Mouse (Mus musculus): ENCODE data around the gene Tmem182. TPM values are rescaled to one million over a fixed set of nuclear protein-coding genes. Genes with fewer than 3 reads are reported as not detected.

The Tmem182 gene
- total and polyA plus RNA-seq, 2 experiments: 0.28 TPM; not detected in 1

GRCm38 (mm10) chr1:40856846-40857636 lies 51.6 kb downstream of the Tmem182 start:
- no peaks in the 10 kb centered on the region for H3K36me3 ChIP-seq (ENCODE audit: control insufficient read depth, insufficient read depth, low read length)
- TF ChIP-seq CTCF (IDR thresholded peaks at IDR 0.05; ENCODE audit: low read depth, low read length) (no peak), POLR2A (IDR thresholded peaks at IDR 0.05; ENCODE audit: extremely low read depth, insufficient read depth, low read length) (no peak)
- H3K27ac ChIP-seq (replicated peaks; ENCODE audit: insufficient read depth, low read depth, low read length): no peak overlapping the region
- no peaks in the 10 kb centered on the region for H3K4me1 ChIP-seq (ENCODE audit: control insufficient read depth, insufficient read depth, low read length)
- H3K27me3 ChIP-seq (ENCODE audit: control insufficient read depth, insufficient read depth, low read length): no peaks in the 10 kb centered on the region
- 58% methylated on average over 4 of the region's 4 CpGs for WGBS
- DNase-seq (ENCODE audit: extremely low read depth, low read depth, low spot score): no peak
- H3K79me2 ChIP-seq (ENCODE audit: control insufficient read depth, insufficient read depth, low read length): no peaks in the 10 kb centered on the region
- no peak overlapping the region for H3K9ac ChIP-seq (ENCODE audit: low read depth, low read length)
- H3K4me3 ChIP-seq (ENCODE audit: insufficient read depth, low read depth, low read length): no peak overlapping the region

DNA sequence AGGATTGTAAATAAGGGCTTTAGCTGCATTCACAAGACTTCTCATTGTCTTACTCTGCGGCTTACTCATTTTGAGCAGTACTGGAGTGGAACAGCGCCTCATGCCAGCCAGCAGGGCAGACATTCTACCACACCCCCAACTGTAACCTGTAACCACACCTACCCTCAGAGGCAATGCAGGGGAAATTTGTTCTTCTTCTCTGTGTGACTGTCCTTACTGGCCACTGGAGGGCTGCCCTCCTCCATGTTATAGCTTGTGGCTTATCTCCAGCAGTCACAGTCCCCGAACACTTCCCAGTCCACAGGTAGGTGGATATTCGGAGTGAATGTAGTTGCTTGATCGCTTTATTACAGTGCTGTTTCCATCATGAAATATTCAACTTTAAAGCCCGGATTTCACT lies 59.6 kb downstream of the Tmem182 start:
- H3K9ac ChIP-seq (ENCODE audit: low read depth, low read length): no peak overlapping the region
- no peaks in the 10 kb centered on the region for H3K4me1 ChIP-seq (ENCODE audit: control insufficient read depth, insufficient read depth, low read length)
- H3K27ac ChIP-seq (replicated peaks; ENCODE audit: insufficient read depth, low read depth, low read length): no peak overlapping the region
- no peak overlapping the region for H3K4me3 ChIP-seq (ENCODE audit: insufficient read depth, low read depth, low read length)
- TF ChIP-seq CTCF (IDR thresholded peaks at IDR 0.05; ENCODE audit: low read depth, low read length): no peak
- H3K27me3 ChIP-seq (ENCODE audit: control insufficient read depth, insufficient read depth, low read length): no peaks in the 10 kb centered on the region
- no peak for DNase-seq (ENCODE audit: extremely low read depth, low read depth, low spot score)
- no peaks in the 10 kb centered on the region for H3K79me2 ChIP-seq (ENCODE audit: control insufficient read depth, insufficient read depth, low read length)
- H3K36me3 ChIP-seq (ENCODE audit: control insufficient read depth, insufficient read depth, low read length): no peaks in the 10 kb centered on the region
- 79% methylated on average over 6 of the region's 6 CpGs for WGBS

DNA sequence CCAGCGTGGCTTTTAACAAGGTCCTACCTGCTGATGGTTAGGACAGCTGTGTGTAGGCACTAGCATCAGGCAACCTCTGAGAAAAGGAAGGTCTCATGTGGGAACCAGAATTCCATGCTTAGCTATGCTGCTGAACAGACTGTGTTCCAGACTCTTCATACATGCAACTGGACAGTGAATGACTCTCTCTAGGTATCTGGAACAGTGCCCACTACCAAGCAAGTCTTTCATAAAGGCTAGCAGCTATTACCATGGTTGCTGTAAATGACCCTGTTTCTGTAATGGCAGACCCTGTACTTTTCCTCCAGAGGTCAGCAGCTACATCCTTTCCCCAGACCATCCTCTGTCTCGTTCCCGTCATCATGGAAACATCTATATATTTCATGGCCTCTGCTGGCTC lies 61.7 kb downstream of the Tmem182 start:
- TF ChIP-seq POLR2A (IDR thresholded peaks at IDR 0.05; ENCODE audit: extremely low read depth, insufficient read depth, low read length): no peak
- no peak for TF ChIP-seq CTCF (IDR thresholded peaks at IDR 0.05; ENCODE audit: low read depth, low read length)
- no peak for DNase-seq (ENCODE audit: extremely low read depth, low read depth, low spot score)
- Histone ChIP-seq H3K4me3 (ENCODE audit: insufficient read depth, low read depth, low read length) (no peak overlapping the region), H3K27me3 (ENCODE audit: control insufficient read depth, insufficient read depth, low read length) (no peaks in the 10 kb centered on the region), H3K27ac (replicated peaks; ENCODE audit: insufficient read depth, low read depth, low read length) (no peak overlapping the region), H3K36me3 (ENCODE audit: control insufficient read depth, insufficient read depth, low read length) (no peaks in the 10 kb centered on the region), H3K9ac (ENCODE audit: low read depth, low read length) (no peak overlapping the region), H3K79me2 (ENCODE audit: control insufficient read depth, insufficient read depth, low read length) (no peaks in the 10 kb centered on the region), H3K4me1 (ENCODE audit: control insufficient read depth, insufficient read depth, low read length) (no peaks in the 10 kb centered on the region)
- WGBS: 88% methylated on average over 3 of the region's 3 CpGs

DNA sequence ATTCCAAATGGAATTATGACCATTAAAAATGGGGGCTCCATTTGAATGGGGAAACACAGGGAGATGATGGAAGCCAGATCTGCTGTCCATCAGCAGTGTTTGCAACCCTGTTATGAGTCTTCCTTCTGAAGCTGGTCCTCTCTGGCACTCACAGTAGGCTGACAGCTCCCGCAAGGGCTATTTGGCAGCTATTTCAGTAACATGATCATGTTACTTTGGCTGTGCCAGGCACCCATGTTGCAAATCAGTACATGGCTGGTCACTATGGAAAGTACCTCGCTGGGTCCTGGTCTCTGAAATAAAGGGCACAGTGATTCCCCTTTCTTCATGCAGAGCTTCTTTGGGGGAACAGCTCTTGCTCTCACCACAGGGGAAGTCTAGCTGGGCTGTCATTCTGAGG lies 62.2 kb downstream of the Tmem182 start:
- DNase-seq (ENCODE audit: extremely low read depth, low read depth, low spot score): no peak
- Histone ChIP-seq H3K4me1 (ENCODE audit: control insufficient read depth, insufficient read depth, low read length) (no peaks in the 10 kb centered on the region), H3K79me2 (ENCODE audit: control insufficient read depth, insufficient read depth, low read length) (no peaks in the 10 kb centered on the region), H3K27ac (replicated peaks; ENCODE audit: insufficient read depth, low read depth, low read length) (no peak overlapping the region), H3K9ac (ENCODE audit: low read depth, low read length) (no peak overlapping the region), H3K36me3 (ENCODE audit: control insufficient read depth, insufficient read depth, low read length) (no peaks in the 10 kb centered on the region), H3K4me3 (ENCODE audit: insufficient read depth, low read depth, low read length) (no peak overlapping the region), H3K27me3 (ENCODE audit: control insufficient read depth, insufficient read depth, low read length) (0 out of 2 replicates have a peak, but pooled peaks cover 2% of the 10 kb centered on the region)
- TF ChIP-seq CTCF (IDR thresholded peaks at IDR 0.05; ENCODE audit: low read depth, low read length): no peak
- 82% methylated on average over 2 of the region's 2 CpGs for WGBS

DNA sequence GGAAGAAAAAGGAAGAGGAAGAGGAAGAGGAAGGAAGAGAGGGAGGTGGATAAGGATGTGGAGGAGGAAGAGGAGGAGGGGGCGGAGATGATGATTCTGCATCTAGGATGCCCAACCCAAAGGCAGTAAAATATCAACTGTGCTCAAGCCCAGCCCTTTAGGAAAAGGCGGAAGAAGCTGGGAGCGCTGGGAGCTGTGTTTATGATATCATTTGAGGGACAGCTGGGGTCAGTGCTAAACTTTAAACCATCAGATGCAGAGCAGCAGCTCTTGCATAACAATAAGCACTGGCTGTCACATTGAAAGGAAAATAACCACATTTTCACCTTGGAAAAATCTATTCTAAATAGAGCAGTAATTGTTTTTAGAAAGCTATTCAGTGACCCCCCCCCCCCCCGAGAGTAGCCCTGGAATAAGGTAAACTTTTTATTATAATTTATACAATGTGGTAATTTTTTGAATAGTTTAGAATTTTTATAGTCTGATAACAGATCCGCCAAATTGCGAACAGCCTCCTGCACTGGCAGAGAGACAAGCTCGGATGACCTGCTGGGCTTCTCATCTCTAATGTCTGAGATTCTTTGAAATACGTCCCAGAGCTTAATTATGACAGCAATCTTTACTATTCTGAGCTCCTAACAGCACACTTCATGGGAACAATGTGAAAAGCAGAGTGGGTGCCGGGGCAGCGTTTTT lies 68.5 kb downstream of the Tmem182 start:
- no peak for TF ChIP-seq POLR2A (IDR thresholded peaks at IDR 0.05; ENCODE audit: extremely low read depth, insufficient read depth, low read length)
- TF ChIP-seq CTCF (IDR thresholded peaks at IDR 0.05; ENCODE audit: low read depth, low read length): no peak

More for the DNA sequence above, 68.5 kb downstream of the Tmem182 start:
- Histone ChIP-seq H3K4me1 (ENCODE audit: control insufficient read depth, insufficient read depth, low read length) (no peaks in the 10 kb centered on the region), H3K27ac (replicated peaks; ENCODE audit: insufficient read depth, low read depth, low read length) (no peak overlapping the region), H3K9ac (ENCODE audit: low read depth, low read length) (no peak overlapping the region), H3K27me3 (ENCODE audit: control insufficient read depth, insufficient read depth, low read length) (0 out of 2 replicates have a peak, but pooled peaks cover 2% of the 10 kb centered on the region), H3K36me3 (ENCODE audit: control insufficient read depth, insufficient read depth, low read length) (no peaks in the 10 kb centered on the region), H3K4me3 (ENCODE audit: insufficient read depth, low read depth, low read length) (no peak overlapping the region), H3K79me2 (ENCODE audit: control insufficient read depth, insufficient read depth, low read length) (no peaks in the 10 kb centered on the region)
- DNase-seq (ENCODE audit: extremely low read depth, low read depth, low spot score): no peak
- WGBS: 64% methylated on average over 10 of the region's 10 CpGs

Data from liver, adult 2 months (tissue).